Mouse (Mus musculus) thymus, postnatal 10 days (tissue): ENCODE measurements around the gene Pars2.
A peak's percentile ranks its signal among the peaks of the same experiment; 100 is the strongest.

ENCODE experiments used
- DNase-seq, 2 experiments: peaks; one replicate each; pipeline ENCODE4 v3.0.0; 2021; ENCODE audit warnings: low spot score in 2 of 2

The Pars2 gene

DNA sequence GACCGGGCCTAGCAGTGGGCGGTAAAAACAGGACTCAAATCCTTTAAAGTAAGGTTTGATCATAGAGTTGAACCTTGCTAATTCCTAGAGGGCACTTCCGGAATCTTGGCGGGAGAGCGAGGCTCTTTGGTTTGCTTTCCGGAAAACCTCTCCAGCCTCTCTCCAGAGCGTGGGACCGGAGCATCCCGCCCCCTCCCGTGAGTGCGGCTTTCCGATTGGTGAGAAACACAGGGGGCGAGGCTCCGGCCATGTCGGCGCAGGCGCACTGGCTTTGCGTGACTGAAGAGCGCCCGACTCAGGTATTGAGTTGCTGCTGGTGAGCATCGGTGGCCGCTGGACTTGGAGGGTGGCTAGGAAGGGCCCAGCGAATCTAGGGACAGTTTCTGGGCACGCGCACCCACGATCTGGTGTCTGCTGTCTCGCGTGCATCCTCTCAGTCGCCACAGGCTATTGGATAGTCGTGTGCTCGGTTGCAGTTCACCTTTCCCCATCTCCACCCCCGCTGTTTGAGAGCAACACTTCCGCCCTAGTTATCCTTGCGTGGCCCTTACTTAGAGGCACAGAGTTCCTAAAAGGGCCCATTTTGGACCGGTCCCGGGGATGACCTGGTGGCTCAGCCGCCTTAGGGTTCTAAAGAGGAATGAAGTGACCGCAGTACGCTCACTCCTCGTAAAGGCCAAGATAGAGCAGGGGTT, at the start of gene Pars2:
Gene Pars2, plus strand, starts transcription at position 237 of the 695 bp plus-strand sequence.
- DNase-seq, result peak; percentile 96 to 98

DNA sequence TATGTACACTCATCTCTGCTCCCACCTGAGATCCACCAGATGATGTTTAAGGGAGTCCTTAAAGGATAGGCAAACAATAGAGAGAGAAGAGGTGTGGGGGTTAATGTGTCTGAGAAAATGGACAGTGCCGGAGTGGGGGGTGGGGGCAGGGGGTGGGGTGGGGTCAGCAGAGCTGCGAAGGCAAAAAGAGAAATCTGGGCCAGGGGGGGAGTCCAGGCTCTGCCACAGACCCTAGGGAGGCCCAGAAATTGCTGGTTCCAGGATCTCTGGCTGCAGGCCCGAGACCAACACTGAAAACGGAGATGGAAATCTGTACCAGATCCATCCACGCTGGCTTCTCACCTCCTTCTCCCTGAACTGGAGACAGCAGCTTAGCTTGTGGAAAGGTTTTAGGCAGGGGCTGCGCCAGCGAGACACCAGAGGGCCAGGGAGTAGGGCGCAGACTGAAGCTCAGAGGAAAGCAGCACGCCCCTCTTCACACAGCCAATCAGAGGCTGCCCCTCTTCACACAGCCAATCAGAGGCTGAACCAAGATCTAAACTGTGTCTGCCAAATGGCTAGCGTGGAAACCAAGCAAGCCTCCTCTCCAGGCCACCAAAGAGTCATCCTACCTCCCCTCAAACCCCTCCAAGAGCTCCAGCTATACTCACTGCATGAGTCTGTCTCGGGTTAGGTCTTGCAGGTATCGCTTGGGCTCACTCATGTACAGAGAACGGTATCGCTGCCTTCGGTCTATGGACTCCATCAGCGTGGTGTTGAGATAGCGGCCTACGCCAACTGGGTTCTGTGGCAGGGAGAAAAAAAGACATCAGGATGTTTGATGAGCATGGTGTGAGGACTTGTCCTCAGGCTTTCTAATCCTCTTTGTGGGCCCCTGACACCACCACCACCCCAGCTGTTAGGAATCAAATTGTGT, 44.0 kb upstream of the Pars2 start:
- no peak for DNase-seq

DNA sequence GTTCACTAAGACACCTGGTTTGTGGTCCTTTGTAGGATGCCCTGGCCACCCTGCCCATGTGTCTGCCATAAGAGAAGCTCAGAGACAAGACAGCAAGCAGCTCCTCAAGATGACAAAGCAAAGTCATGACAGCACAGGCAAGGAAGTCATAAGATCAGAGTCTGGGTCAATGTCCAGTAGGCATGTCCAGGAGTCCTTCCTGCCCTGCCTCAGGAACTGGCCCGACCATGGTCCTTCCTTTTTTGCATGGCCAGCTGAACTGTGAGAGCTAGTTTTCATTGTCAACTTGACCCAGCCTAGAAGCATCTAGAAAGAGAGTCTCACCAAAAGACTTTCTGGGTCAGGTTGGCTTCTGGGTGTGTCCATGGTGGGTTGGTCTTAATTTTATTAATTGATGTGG, 43.0 kb upstream of the Pars2 start:
- no peak for DNase-seq

DNA sequence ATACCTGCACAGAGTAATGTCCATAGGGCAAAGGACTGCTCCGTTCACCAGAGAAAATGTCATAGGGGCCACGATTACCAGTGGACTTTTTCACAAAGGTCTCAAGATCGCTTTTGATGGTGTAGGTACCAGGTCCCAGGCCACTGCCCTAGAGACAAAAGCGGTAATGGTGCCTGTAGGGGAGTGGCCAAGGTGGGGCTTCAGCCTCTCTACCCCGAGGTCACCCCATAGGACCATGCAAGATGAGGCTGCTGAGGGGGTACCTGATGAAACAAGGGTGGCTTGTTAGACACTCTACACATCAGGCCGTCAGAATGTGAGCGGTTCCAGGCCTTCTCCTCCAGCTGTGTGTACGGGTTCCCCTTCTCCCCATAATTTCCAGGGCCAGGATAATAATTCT, 37.8 kb upstream of the Pars2 start:
- no peak for DNase-seq

DNA sequence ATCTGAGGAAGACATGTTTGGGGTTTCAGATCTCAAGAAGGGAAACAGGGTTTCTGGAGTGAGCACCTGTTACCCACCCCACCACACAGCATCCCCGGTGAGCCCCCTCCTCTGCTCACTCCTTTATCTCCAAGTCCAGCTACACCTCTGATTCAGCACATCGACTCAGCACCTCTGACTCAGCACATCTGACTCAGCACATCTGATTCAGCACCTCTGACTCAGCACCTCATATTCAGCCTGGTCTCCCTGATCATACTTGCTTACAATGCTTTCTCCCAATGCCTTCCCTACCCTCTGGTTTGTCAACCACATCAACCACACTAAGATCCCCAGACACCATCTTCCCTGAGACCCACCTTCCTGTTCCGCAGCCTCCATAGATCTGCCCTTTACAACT, 37.3 kb upstream of the Pars2 start:
- DNase-seq, result peak; percentile 38

DNA sequence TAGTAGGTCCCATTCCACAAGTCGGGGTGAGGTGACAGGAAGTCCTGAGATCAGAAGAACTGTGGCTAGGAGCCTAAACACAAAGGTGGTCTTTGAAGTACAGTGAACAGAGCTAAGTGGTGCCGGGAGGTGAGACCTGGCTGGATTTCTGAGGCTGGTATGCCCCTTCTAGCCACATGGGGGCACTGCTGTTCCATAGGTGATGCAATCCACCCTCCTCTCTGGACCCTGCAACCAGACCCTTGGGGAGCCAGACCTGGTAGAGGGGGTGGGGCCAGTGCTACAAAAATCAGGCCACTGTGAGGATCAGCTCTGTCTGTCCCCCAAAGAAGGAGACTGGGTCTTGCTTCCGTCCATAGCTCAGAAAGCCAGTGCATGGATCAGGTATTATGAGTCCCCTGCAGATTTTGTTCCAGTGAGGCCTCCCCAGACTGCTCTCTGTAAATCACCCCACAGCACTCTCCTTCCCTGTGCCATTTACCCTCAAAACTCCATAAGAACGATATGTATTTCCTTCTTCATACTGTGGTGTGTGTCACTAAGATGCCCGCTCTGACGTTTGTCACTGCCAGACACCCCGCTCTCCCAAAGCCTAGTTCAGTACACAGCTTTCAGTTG, 36.6 kb upstream of the Pars2 start:
- DNase-seq, result peak; percentile 76 to 88

DNA sequence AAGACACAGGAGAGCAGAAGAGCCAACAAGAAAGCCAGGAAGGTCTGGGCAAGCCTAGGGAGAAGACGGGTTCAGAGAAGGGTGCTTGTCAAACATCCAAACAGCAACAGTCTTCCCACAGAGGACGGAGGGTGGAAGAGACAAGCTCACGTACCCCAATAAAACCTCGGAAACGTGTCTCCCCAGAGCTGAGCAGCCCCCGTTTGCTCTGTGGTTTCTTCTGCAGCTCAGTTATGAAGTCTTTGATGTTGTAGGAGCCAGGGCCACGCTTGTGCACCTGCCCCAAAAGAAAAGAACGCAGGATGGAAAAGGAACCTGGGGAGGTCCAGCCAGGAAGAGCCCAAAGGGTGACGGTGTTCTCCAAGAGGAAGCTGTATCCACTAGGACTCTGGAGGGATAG, 36.0 kb upstream of the Pars2 start:
- peak; percentile 40 to 50 for DNase-seq

DNA sequence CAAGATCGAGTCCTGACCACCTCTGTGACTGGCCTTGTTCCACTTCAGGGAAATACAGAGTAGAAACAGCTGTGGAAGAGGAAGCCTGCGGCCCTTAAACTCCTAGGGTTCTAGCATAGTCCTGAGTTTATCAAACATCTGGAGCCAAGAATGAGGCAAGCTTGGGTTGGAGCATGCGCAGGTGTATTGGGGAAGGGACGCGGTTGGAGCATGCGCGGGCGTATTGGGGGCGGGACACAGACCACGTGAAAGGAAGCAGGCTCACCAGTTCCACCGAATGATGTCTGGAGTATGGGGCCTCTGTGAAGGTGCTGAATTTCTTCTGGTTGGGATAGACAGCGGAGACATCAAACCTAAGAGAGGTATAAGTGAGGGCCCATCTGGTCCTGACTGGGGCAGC, 35.2 kb upstream of the Pars2 start:
- DNase-seq, result peak; percentile 25 to 40

DNA sequence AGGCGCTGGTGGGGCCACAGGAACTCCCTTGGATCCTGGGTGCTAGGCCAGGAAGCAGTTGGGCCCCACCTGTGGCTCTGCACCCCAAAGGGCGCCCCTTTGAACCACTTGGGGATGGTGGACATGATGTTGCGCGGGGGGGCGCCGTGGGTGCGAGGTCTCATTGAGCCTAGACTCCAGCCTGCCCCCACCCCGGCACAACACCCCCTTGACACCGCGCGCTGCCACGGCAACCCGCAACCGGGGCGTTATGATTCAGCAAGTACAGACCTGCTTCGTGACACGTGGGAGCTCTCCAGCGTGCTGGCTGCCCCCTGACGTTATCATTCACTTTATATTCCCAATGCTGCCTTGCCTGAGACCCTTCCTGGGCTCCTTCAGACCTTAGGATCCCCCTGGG, 33.8 kb upstream of the Pars2 start, which contains the start of gene Lexm:
Gene Lexm, minus strand, starts transcription at position 186 of the 400 bp plus-strand sequence.
- DNase-seq, result peak; percentile 11 to 17

DNA sequence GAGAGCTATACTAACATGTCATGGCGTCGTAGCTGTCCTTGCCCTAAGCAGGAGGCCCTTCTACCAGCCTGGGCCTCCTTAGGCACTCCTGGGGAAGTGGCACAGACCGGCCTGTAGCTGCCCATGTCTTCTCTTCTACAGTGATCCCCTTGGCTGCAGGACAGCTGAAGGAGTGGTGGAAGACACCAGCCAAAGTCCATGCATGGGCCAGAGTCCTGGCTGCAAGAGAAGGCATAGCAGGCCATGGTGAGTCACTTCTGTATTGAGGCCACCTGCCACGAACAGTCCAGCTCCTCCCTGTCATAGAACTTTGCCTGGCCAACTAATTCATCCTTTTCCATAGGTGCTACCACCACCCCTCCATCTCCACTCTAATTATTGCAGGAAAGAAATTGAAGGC, 32.0 kb upstream of the Pars2 start:
- DNase-seq, result no peak

DNA sequence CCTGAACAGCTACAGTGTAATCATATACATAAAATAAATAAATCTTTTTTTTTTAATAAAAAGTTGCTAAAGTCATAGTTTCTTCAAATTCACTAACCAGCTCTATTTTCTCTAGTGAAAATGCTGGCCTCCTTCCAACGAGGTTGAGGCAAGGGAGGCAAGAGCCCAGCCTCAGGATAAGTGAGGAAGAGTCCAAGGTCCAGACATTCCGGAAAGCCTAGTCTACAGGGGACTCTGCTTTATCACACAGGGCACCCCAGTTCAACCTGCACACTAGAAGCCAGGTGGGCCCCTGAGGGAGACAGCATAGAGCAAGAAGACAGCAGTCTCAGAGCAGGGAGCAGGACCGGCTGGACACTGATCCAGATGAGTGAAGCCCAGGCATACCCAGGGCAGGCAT, 29.4 kb upstream of the Pars2 start:
- DNase-seq, result no peak

DNA sequence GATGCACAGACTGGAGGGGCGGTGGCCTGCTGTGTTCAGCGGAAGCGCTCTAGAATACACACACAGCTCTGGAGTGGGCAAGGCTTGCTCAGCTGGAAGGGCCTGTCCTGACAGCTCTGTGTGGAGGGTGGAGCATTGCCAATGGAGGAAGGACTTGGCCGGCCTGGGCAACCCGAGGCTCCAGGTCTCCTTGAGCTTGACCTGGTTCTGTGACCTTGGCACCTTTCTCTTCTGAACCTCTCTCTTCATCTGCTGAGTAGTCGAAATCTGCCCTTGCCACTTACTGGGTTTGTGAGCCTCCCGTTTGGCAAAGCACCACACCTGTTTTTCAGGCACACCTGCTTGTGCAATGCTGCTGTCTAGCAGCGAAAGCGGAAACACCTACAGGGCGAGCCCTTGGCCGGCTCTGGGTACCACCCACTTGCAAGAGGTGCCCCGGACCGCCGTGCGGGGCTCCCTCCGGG, 28.8 kb upstream of the Pars2 start, which contains the start of gene Ttc22:
Gene Ttc22, plus strand, starts transcription at position 403 of the 464 bp plus-strand sequence.
- no peak for DNase-seq

DNA sequence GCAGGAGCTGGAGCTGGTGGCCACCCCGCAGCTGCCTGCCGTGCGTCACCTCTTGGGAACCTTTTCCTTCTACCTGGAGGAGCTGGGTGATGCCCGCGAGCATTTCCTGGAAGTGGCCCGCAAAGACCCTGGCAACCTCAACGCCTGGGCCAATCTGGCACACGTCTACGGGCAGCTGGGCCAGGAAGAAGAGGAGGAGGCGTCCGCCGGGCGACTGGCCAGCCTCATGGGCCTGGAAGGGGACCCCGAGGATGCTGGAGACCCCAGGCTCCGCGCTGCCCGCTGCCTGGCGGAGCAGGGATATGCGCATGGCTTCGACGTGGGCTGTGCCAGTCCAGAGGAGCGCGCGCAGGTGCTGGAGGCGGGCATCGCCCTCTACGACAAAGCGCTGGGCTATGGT, 28.2 kb upstream of the Pars2 start:
- DNase-seq, result no peak

DNA sequence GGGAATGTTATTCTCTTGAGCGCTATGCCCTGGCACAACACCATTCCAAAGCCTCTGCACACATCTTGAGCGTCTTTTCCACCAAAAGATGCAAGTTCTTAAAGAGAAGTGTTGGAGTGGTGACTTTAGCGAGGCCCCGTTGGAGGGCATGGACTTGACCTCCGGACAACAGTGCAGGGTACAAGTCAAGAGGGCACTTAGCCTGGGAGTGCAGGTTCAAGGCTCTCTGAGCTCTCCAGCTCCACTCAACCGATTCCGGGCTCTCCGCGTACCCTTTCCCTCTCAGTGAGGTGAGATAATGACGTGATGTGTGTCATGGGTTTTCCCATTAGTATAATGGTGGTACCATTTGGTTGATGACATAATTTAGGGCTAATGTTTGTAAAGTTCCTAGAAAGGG, 26.6 kb upstream of the Pars2 start:
- DNase-seq, result no peak

DNA sequence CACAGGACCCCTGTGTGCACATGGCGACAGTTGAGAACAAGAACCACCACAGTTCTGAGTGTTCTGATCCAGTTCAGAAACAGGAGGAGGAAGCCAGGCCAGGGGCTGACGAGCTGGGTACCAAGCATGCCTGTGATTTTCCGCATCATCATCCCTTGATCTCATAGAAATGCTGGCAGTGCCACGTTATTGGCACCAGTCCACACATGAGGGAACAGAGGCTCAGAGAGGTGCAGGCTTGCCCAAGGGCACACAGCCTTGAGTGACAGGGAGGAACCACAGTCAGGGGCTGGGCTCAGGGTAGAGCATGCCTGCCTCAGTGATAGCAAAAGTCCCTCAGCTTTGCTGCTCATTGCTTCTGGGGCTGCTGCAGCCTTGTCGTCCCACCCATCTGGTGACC, 23.1 kb upstream of the Pars2 start:
- no peak for DNase-seq

DNA sequence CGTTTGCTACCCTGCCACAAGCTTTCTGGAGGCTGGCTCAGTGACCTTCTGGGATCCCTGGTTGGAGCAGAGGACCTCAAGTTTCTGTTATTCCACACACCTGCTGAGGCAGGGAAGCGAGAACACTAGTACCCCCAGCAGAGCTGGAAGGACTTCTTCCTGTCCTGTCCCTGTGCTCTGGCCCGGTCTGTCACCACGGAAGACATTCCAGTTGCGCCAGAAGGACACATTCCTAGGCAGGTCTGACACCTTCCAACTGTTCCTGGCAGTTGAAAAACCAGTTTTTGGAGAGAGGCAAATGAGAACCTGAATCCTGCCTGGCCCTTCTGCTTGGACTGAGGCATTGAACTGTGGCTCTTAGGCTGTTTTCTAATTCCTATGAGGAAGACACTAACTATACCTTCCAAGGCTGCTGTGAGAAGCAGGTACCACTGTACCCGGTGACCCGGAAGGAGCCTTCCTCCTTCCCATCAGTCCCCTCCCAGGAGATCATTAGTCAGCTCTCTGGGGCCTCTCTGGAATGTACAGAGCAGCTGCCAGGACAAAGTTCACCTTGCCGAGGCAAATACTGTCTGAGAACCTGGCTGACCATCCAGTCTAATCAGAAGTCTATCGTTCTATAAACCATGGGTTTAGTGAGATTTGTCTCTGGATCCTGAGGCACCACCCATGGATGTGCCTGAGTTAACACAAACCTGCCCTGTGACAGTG, 22.1 kb upstream of the Pars2 start:
- DNase-seq, result no peak

DNA sequence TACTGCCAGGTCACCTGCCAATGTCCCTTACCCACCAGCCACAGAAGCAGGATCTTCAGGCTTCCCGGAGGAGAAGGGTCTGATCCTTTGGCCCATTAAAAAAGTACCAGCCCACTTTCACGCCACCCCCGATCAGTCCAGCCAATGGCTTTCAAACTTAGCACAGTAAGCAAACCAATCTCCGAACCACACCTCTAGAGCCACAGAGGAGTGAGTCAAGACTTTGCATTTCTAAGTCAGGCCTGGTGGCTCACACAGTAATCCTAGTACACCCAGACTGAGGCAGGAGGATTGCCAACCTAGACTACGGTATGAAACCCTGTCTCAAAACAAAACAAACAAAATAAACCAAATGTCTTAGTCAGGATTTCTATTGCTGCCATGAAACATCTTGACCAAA, 21.5 kb upstream of the Pars2 start:
- no peak for DNase-seq

DNA sequence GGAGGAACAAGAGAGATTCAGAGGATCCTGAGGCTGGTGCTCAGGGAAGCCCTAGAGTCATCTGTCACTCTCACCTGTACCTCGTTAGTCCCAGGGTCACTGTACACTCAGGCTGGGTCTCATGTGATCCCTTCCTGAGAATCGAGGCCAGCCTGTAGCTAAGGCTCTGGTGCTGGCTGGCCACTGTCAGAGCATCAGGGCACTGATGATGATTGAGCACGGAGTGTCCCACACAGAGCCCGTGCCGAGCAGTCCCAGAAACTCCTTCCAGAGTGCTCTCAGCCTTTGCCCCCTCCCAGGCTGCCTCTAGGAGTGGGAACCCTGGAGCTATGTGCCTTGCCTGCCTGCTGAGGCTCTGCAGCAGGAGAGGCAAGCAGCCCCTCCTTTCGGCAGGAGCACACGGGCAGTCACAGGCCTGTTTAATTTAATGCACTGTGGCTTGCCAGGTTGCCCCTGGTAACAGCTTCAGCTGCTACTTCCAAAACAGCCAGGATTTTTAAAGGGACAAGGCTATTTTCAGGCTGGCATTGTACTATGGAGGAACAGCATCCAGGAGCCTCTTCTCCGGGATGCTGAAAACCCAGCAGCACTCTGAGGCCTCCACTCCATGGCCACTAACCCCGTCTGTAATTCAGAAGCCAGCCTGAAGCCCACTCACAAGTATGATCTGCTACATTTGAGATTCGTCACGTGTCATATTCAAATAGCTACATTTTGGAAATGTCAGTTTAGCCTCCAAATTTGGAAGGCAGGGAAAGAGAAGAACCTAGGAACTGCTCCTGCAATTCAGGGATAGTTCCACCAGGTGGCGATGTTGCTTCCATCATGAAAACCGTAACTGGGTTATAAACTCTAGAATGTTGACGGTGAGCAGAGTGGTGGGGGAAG, 20.3 kb upstream of the Pars2 start:
- DNase-seq, result peak; percentile 20 to 58

DNA sequence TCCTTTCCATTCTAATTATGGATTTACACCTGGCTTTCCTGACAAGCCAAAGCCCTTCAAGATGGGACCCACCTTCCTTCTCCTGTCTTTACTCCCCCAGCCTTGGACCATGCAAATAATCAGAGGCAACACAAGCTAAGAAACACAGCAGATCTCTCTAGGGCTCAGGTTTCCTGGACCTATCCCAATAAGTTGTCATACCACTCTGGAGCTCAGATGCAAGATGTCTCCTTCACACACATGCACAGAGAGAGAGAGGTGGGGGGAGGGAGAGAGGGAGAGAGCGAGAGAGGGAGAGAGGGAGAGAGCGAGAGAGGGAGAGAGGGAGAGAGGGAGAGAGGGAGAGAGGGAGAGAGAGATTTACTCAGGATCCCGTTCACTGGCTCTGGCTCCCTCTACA, 18.6 kb upstream of the Pars2 start:
- no peak for DNase-seq

DNA sequence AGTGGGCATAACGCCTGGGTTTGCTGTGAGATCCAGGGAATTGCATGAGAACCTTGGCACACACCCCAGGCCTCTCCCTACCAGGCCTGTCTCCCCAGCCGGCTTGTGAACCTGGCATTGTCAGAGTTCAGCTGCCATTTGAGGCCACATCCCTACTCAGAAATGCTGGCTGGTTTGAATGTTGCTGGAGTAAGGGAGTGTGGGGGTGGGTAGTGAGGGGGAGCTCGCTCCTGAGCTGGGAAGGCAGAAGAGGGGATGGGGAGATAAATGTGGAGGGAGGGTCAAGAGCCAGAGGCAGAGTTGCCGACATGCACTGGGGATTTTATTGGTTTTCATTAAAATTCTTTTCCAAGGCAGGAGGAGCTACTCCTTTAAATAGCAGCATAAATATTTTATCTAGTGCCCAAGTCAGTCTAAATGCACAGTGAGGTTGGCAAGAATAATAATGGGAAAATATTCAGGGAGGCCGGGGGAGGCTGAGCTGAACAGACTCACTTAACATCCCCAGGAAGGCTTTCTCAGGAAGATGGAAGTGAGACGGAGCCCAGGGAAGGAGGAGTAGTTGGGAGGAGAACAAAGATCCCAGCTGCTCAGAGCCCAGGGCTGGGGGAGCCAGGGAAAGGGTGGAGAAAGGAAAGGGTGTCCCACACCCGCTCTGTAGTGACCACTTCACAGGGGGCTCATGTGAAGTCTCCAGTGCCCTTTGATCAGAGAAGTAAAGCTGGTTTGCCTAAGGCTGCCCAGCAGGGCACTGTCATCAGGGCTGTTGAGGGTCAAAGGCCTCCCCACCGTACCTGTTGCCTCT, 17.4 kb upstream of the Pars2 start:
- DNase-seq, result no peak
